Mouse (Mus musculus) embryo, embryonic 9.5 days (tissue): ENCODE measurements around the gene Ano6.
A peak's percentile ranks its signal among the peaks of the same experiment; 100 is the strongest.

Experiments used
- DNase-seq: peaks from one replicate; pipeline ENCODE4 v3.0.0-alpha.2; 2017; ENCODE audit errors: extremely low spot score

Ano6 gene

DNA sequence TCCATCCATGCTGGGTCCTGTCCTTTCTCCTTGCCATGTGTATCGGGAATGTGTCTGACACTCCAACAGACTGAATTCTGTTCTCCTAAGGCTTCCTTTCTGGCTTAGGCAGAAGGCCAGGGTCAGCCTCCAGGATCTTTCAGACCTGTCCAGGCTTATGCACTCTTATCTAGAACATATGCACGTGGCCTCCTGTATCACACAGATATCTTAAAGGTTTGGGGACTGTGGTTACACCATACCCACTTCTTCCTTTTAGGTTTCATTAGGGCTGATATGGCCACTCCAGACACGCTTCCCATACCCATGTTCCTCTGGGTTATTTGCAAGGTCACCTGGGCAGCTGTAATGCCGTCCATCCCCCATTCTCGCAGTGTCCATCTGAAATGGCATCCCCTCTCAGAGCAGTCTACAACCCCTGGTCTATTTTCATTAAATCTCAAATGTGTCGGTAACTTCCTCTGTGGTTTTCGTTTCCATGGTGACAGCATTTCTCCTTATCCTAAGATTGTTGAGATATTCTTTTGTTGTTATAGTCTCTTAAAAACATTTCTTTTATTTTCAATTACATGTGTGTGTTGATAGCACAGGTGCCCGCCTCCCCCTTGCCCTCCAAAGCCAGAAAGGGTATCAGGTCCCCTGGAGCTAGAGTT, 134.8 kb downstream of the Ano6 start:
- DNase-seq = no peak

DNA sequence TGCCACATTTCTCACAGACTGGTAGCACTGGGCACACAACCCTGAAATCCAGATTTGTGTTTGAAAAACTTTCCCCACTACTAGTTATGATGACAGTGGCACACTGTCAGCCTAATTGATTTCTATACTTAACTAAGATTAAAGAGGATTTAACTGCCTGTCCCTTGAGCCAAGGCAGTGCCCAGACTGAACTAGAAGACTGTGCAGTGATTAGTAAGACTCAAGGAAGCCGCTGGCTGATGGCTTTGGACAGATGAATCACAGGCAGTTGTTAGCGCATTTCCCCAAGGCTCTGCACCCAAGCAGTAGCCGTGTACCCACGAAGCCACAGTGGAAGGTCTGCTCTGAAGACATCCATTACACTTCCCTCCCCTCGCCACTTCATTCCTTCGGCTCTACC, 138.4 kb downstream of the Ano6 start:
- DNase-seq = no peak

DNA sequence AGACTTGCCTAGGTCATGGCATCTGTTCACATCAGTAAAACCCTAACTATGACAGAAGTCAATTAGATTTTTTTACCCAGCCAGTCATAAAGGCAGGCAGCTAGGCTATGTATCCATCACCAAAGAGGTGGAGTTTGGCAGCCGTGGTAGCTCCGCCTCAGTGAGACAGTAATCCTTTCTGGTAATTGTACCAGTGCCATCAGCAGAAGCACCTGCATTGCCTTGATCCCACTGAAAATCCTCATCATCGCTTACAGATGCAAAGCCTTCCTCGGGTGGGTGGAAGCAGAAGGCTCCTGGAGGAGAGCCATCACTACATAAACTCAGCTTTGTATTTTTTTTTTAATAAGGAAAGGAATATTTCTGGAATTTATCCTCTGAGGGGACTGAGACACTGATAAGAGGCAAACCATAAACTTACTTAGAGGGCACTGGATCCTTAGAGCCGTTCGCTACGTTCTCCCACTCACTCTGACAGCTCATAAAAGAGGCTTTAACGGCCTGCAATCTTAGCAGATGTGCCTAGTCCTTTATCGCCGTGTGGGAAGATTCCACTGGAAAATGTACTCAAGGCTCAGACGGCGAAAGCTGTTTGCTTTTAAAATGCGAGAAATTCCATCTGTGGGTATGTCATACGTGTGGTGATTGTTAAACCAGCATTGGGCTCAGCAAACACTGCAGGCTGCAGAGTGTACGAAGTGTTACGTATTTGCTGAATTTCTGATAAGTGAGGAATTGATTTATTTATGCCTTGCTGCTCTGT, 140.6 kb downstream of the Ano6 start:
- no peak for DNase-seq

DNA sequence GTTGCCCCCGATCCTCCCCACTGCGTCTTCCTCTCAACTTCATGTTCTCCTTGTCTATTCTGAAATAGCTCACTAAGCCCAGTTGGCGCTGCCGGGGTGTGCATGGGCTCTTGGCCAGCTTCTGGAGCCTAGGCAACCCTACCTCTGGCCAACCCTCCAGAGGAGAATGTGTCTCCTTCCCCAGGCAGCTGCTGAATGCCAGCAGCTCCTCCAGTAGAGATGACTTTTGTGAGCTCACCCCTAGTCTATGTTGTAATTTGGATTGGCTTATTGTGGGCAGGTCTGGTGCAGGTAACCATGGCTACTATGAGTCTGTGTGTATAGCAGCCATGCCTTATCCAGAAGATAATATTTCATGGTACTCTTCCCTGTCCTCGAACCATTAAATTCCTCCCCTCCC, 141.7 kb downstream of the Ano6 start:
- no peak for DNase-seq

- DNase-seq = no peak
Observed at GRCm38 (mm10) chr15:95935141-95935540, 144.5 kb downstream of the Ano6 start.

DNA sequence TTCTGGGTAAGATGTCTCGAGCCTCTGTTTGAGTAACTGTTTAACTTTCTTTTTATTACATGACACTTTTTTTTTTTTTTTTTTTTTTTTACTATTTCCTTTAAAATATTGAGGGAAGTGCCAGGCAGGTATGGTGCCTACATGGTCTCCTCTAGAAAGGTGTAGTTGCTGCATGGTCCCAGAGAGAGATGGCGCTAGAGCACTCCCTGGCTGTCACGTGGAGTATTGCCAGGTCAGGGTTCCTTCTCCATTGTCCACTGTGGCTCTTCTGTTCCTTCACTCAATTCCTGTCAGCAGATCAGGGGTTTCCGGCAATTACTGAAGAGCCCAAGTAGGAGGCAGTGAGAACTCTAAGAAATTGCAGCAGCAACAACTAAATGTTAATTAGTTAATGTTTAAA, 152.8 kb downstream of the Ano6 start:
- peak; percentile 17 for DNase-seq

DNA sequence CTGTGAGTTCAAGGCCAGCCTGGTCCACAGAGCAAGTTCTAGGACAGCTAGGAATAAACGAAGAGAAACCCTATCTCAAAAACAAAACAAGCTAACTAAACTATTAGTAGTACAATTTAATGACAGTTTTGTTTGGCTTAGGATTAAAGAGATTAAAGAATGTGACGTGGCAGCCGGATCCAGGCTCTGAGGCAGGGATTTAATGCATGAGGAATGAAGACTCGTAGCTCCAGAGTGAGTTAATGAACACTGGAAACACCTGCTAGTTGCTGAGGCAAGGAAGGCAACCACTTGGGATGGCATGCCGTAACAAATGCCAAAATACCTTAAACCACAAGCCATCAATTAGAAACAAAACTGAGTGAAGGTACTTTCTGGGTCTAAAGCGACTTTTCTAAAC, 153.7 kb downstream of the Ano6 start:
- DNase-seq = no peak

GRCm38 (mm10) chr15:95945951-95946708, 155.5 kb downstream of the Ano6 start:
- DNase-seq = no peak

GRCm38 (mm10) chr15:95948411-95948810, 157.8 kb downstream of the Ano6 start:
- no peak for DNase-seq

- no peak for DNase-seq
Observed at GRCm38 (mm10) chr15:95949336-95949735, 158.7 kb downstream of the Ano6 start.

- DNase-seq = no peak
Observed at GRCm38 (mm10) chr15:95951497-95951896, 160.9 kb downstream of the Ano6 start.

GRCm38 (mm10) chr15:95956692-95957091, 166.0 kb downstream of the Ano6 start:
- DNase-seq = no peak

DNA sequence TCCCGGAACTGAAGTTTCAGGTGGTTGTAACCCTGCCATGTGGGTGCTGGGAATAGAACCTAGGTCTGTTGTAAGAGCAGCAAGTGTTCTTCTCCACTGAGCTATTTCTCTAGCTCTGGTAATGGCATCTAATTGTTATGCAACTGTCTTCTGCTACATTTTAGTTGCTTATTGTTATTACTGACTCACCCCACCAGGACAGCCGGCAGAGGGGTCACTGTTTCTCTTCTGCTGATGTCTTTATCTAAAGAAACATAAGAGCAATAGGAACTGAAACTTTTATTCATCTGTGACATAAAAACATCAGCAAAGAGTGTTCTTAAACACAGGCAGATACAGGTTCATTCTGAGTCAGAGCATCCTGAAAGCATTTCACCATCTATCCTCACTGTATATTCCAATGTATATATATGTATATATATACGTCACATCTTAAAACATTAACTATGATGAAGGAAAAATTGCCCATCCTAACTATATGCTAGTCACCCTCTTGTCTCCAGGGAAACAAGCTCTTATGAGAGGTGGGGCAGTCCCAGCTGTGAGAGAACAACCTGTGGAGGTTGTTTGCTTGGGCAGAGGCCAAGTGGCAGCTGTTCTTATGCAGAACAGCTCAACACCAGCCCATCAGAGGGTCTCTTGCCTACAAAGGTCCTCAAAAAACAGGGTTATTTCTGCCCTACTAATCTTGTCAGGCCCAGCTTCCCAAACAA, 171.9 kb downstream of the Ano6 start:
- DNase-seq = no peak

- no peak for DNase-seq
Observed at GRCm38 (mm10) chr15:95963124-95963482, 172.5 kb downstream of the Ano6 start.

- DNase-seq = no peak
Observed at GRCm38 (mm10) chr15:95963533-95964250, 173.0 kb downstream of the Ano6 start.

- no peak for DNase-seq
Observed at GRCm38 (mm10) chr15:95964251-95964561, 173.6 kb downstream of the Ano6 start.

- no peak for DNase-seq
Observed at GRCm38 (mm10) chr15:95966979-95967378, 176.3 kb downstream of the Ano6 start.

DNA sequence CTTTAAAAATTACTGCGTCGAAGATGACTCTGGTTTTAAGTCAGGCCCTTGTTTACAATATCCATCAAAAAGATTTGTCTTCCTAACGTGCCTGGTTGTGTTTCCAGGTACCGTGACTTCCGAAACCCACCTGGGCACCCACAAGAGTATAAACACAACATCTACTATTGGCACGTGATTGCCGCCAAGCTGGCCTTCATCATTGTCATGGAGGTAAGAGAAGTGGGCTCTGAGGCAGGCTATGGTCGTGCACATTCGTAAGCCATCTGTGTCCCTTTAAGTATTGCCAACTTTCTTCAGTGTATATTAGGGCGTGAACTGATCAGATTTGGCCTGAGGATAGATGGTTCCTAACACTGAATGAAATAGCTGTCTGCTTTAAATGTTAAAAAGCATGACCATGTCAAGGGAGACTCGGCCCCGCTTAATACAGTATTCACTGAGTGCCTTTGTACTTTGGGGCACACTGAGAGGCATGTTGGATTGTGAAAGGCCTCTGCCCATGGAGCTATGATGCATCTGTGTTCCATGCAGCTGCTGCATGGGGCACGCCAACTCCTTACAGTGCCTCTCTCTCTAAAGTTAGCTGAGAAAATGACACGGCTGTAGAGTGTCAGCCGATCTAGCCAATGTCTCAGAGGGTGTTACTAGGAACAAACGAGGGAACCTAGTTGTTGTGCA, 177.0 kb downstream of the Ano6 start:
- no peak for DNase-seq

DNA sequence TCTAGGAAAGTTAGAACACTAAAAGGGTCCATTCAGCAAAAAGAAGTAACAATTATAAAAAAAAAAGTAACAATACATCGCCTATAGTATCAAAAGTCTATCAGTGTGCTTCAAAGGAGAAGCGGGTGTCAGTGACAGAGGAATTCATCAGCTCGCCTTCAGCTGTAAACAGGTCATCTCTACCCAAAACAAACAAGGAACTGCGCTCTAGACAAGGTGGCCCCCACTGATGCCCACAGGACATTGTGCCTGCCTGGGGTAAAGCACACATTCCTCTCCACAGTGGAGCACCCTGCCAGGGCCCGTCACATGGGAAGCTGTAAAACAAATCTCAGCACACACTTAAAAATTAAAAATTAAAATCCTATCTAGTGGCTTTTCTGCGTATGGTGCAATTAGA, 179.0 kb downstream of the Ano6 start:
- no peak for DNase-seq

GRCm38 (mm10) chr15:95970176-95970575, 179.5 kb downstream of the Ano6 start:
- no peak for DNase-seq

DNA sequence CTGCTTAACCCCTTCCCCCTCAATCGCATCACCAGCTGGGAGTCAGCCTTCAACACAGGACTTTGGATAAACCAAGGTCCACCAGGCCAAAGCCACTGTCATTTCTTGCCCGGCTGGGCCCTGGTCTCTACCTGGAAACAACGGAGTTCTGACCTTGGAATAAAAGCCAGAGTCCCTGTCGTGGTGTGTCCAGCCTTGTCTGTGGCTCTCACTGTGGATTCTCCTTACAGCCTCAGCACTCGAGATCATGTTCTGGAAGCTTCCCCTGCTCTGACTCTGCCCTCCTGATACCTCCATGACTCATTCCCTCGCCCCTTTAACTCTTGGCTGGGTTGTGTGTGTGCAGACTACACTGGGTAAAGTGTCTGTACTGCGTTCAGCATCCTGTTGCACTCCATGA, 180.0 kb downstream of the Ano6 start:
- DNase-seq = no peak
